Mouse (Mus musculus) liver, embryonic 14.5 days (tissue): ENCODE measurements around the gene Samd1.

ENCODE experiments used
- CTCF ChIP-seq: IDR thresholded peaks from 2 replicates; pipeline ENCODE4 v1.5.1; 2016; ENCODE audit warnings: antibody characterized with exemption, low read depth, control low read depth
- EP300 ChIP-seq: IDR thresholded peaks from 2 replicates; pipeline ENCODE4 v1.6.1; 2016; ENCODE audit warnings: antibody characterized with exemption, low read depth

DNA sequence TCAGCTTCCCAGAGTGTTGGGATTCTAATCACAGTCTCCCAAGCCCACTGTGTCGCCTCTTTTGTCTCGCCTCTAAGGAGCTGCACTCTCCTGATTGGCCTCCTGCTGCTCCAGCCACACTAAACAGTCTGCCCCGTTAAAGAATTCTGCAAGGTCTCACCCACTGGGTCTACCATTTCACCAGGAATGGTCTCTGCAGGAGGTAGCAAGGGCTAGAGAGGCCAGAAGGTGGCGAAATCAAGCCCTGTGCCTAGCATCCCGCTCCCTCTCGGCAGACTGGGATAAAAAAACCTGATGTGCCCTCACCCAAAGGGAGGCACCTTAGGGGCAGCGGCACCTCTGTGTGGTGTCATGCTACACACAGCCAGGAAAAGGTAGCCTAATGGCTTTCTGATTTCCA, 46.6 kb downstream of the Samd1 start:
- no peak for TF ChIP-seq CTCF
- TF ChIP-seq EP300 = no peak
